Mouse (Mus musculus) cortical plate, adult 2 months (tissue): ENCODE data around the gene Hmg20b.

Source experiments
- CTCF ChIP-seq: fragments of 200-500 bp; IDR thresholded peaks from 2 replicates; pipeline ENCODE4 v1.5.1; 2011; ENCODE audit warnings: mild to moderate bottlenecking, control low read depth, low read length; ENCODE audit not compliant: insufficient read depth; ENCODE audit errors: extremely low read depth
- POLR2A ChIP-seq: fragments of 200-500 bp; IDR thresholded peaks from 2 replicates; pipeline ENCODE4 v1.6.1; 2011; ENCODE audit warnings: mild to moderate bottlenecking, low read length, control low read depth; ENCODE audit not compliant: insufficient read depth; ENCODE audit errors: extremely low read depth

DNA sequence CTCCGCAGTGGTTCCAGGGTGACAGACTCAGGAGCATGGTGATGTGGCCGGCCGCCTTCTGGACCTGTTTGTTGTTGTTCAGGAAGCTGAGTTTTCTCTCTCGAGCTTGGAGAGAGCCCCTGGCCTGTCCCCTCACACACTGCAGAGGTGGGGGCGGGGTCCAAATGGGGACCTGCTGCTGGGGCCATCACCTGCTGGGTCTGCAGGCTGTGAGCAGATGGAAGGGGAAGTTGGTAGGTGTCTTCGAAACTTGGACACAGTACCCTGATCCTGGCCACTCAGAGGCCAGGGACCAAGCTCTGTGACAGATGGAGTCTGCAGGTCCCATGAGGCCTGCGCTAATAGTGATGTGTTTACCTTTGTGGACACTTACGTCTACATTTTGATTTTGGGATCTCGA, 49.0 kb downstream of the Hmg20b start:
- TF ChIP-seq CTCF (no peak), POLR2A (no peak)
